Mouse (Mus musculus) E14TG2a.4 (cell line): ENCODE measurements around the gene Dnaja2.

Source experiments
- H3K27me3 ChIP-seq: 2 replicates; pipeline ENCODE4 v1.6.1; 2014; ENCODE audit warnings: low read length, control low read depth; ENCODE audit not compliant: insufficient read depth
- H3K36me3 ChIP-seq: 2 replicates; pipeline ENCODE4 v1.6.1; 2014; ENCODE audit warnings: low read length, control low read depth; ENCODE audit not compliant: insufficient read depth
- H3K4me1 ChIP-seq: replicated peaks from 2 replicates; pipeline ENCODE4 v1.6.1; 2014; ENCODE audit warnings: low read depth, low read length, control low read depth
- H3K4me3 ChIP-seq: replicated peaks from 2 replicates; pipeline ENCODE4 v1.5.1; 2014; ENCODE audit warnings: mild to moderate bottlenecking, low read length
- H3K9me3 ChIP-seq: 2 replicates; pipeline ENCODE4 v1.6.1; 2014; ENCODE audit warnings: low read length, control low read depth
- CTCF ChIP-seq: conservative IDR thresholded peaks from 2 replicates; pipeline ENCODE4 v1.5.1; 2014; ENCODE audit warnings: low read length
- NANOG ChIP-seq: IDR thresholded peaks from 2 replicates; pipeline ENCODE4 v1.6.1; 2014; ENCODE audit warnings: borderline replicate concordance, low read length, mixed read lengths
- POU5F1 ChIP-seq: IDR thresholded peaks from 2 replicates; pipeline ENCODE4 v1.6.1; 2014; ENCODE audit warnings: low read length, borderline replicate concordance

The Dnaja2 gene

GRCm38 (mm10) chr8:85559966-85560365, 4.8 kb upstream of the Dnaja2 start:
- H3K4me3 ChIP-seq = no peak overlapping the region
- no peak for TF ChIP-seq NANOG
- TF ChIP-seq CTCF = no peak
- no peak for TF ChIP-seq POU5F1
- H3K27me3 ChIP-seq = 0 out of 2 replicates have a peak, but pooled peaks cover 2% of the 10 kb centered on the region
- no peaks in the 10 kb centered on the region for H3K36me3 ChIP-seq
- H3K9me3 ChIP-seq = no peaks in the 10 kb centered on the region
- peaks cover 9% of the 10 kb centered on the region for H3K4me1 ChIP-seq

GRCm38 (mm10) chr8:85559201-85559600, 4.1 kb upstream of the Dnaja2 start:
- peaks cover 11% of the 10 kb centered on the region for H3K4me1 ChIP-seq
- 0 out of 2 replicates have a peak, but pooled peaks cover 2% of the 10 kb centered on the region for H3K27me3 ChIP-seq
- H3K9me3 ChIP-seq = no peaks in the 10 kb centered on the region
- TF ChIP-seq CTCF = no peak
- TF ChIP-seq POU5F1 = no peak
- TF ChIP-seq NANOG = no peak
- H3K36me3 ChIP-seq = no peaks in the 10 kb centered on the region
- no peak overlapping the region for H3K4me3 ChIP-seq

GRCm38 (mm10) chr8:85557601-85557986, 2.5 kb upstream of the Dnaja2 start:
- Histone ChIP-seq H3K4me1 (peaks cover 25% of the 10 kb centered on the region), H3K27me3 (0 out of 2 replicates have a peak, but pooled peaks cover 2% of the 10 kb centered on the region), H3K36me3 (peaks cover 10% of the 10 kb centered on the region), H3K9me3 (no peaks in the 10 kb centered on the region), H3K4me3 (no peak overlapping the region)
- TF ChIP-seq NANOG (no peak), POU5F1 (no peak), CTCF (no peak)

GRCm38 (mm10) chr8:85556986-85557600, 1.9 kb upstream of the Dnaja2 start:
- H3K4me1 ChIP-seq = peaks cover 30% of the 10 kb centered on the region
- no peak overlapping the region for H3K4me3 ChIP-seq
- H3K36me3 ChIP-seq = peaks cover 15% of the 10 kb centered on the region
- 0 out of 2 replicates have a peak, but pooled peaks cover 2% of the 10 kb centered on the region for H3K27me3 ChIP-seq
- no peak for TF ChIP-seq POU5F1
- TF ChIP-seq CTCF = no peak
- no peak for TF ChIP-seq NANOG
- no peaks in the 10 kb centered on the region for H3K9me3 ChIP-seq

GRCm38 (mm10) chr8:85554391-85555180, 558 bp downstream of the Dnaja2 start:
- TF ChIP-seq CTCF (no peak), POU5F1 (no peak), NANOG (no peak)
- Histone ChIP-seq H3K4me1 (peaks cover 46% of the 10 kb centered on the region), H3K27me3 (0 out of 2 replicates have a peak, but pooled peaks cover 2% of the 10 kb centered on the region), H3K9me3 (no peaks in the 10 kb centered on the region), H3K36me3 (peaks cover 40% of the 10 kb centered on the region), H3K4me3 (peak overlapping the region; percentile 93)

GRCm38 (mm10) chr8:85551934-85552333, 3.2 kb downstream of the Dnaja2 start:
- Histone ChIP-seq H3K27me3 (0 out of 2 replicates have a peak, but pooled peaks cover 2% of the 10 kb centered on the region), H3K4me3 (no peak overlapping the region), H3K36me3 (peaks cover 66% of the 10 kb centered on the region), H3K4me1 (peaks cover 46% of the 10 kb centered on the region), H3K9me3 (no peaks in the 10 kb centered on the region)
- no peak for TF ChIP-seq NANOG
- TF ChIP-seq CTCF = no peak
- TF ChIP-seq POU5F1 = no peak

- Histone ChIP-seq H3K36me3 (peaks cover 71% of the 10 kb centered on the region), H3K4me3 (no peak overlapping the region), H3K4me1 (peaks cover 25% of the 10 kb centered on the region), H3K9me3 (no peaks in the 10 kb centered on the region), H3K27me3 (no peaks in the 10 kb centered on the region)
- TF ChIP-seq CTCF (no peak), NANOG (no peak), POU5F1 (no peak)
Observed at GRCm38 (mm10) chr8:85536332-85536731, 18.8 kb downstream of the Dnaja2 start.

GRCm38 (mm10) chr8:85534163-85534562, 21.0 kb downstream of the Dnaja2 start:
- H3K9me3 ChIP-seq = peaks cover 2% of the 10 kb centered on the region; the same call in 1 of the 2 replicates
- TF ChIP-seq POU5F1 = no peak
- no peak for TF ChIP-seq NANOG
- TF ChIP-seq CTCF = no peak
- H3K4me3 ChIP-seq = no peak overlapping the region
- H3K27me3 ChIP-seq = no peaks in the 10 kb centered on the region
- peaks cover 50% of the 10 kb centered on the region for H3K36me3 ChIP-seq
- H3K4me1 ChIP-seq = peaks cover 25% of the 10 kb centered on the region
